Mouse (Mus musculus): ENCODE data around the gene Mettl6. TPM values are rescaled to one million over a fixed set of nuclear protein-coding genes. Genes with fewer than 3 reads are reported as not detected.
"Not testable (repeated sequence)": the region's sequence is repeated elsewhere in the genome, so short reads cannot be mapped to it uniquely, and the experiment has no call there.

The Mettl6 gene
- polyA plus RNA-seq, 1 experiment, result 2.9 TPM

GRCm38 (mm10) chr14:31456064-31456721 is 38.6 kb downstream of the Mettl6 start:
- Histone ChIP-seq H3K4me3 (replicated peaks) (peak overlapping the region; percentile 67), H3K27me3 (replicated peaks) (peaks cover 38% of the 10 kb centered on the region), H3K9me3 (peaks cover 3% of the 10 kb centered on the region; the same call in 1 of the 2 replicates), H3K4me1 (peaks cover 12% of the 10 kb centered on the region), H3K36me3 (replicated peaks; ENCODE audit: low read length) (no peaks in the 10 kb centered on the region)
- TF ChIP-seq FLI1 (IDR thresholded peaks at IDR 0.05; ENCODE audit: low read length), result no peak
- TF ChIP-seq GATA1 (IDR thresholded peaks at IDR 0.05; ENCODE audit: borderline replicate concordance, low read length), result no peak

- Histone ChIP-seq H3K4me3 (replicated peaks) (no peak overlapping the region), H3K27me3 (replicated peaks) (peaks cover 43% of the 10 kb centered on the region), H3K36me3 (replicated peaks; ENCODE audit: low read length) (no peaks in the 10 kb centered on the region), H3K9me3 (peaks cover 3% of the 10 kb centered on the region; the same call in 1 of the 2 replicates), H3K4me1 (peaks cover 12% of the 10 kb centered on the region)
- TF ChIP-seq GATA1 (IDR thresholded peaks at IDR 0.05; ENCODE audit: borderline replicate concordance, low read length) (no peak), FLI1 (IDR thresholded peaks at IDR 0.05; ENCODE audit: low read length) (no peak)
Measured at GRCm38 (mm10) chr14:31454849-31455566, 39.8 kb downstream of the Mettl6 start.

GRCm38 (mm10) chr14:31453946-31454345 is 40.9 kb downstream of the Mettl6 start:
- H3K9me3 ChIP-seq; H3K36me3 ChIP-seq (replicated peaks; ENCODE audit: low read length); H3K4me3 ChIP-seq (replicated peaks): not testable (repeated sequence)
- H3K27me3 ChIP-seq (replicated peaks), result peaks cover 42% of the 10 kb centered on the region
- H3K4me1 ChIP-seq, result peaks cover 12% of the 10 kb centered on the region

GRCm38 (mm10) chr14:31448994-31449393 is 45.8 kb downstream of the Mettl6 start:
- H3K27me3 ChIP-seq (replicated peaks), result peaks cover 43% of the 10 kb centered on the region
- TF ChIP-seq FLI1 (IDR thresholded peaks at IDR 0.05; ENCODE audit: low read length) (no peak), GATA1 (IDR thresholded peaks at IDR 0.05; ENCODE audit: borderline replicate concordance, low read length) (no peak)
- H3K4me1 ChIP-seq, result no peaks in the 10 kb centered on the region
- no peaks in the 10 kb centered on the region for H3K36me3 ChIP-seq (replicated peaks; ENCODE audit: low read length)
- no peak overlapping the region for H3K4me3 ChIP-seq (replicated peaks)
- H3K9me3 ChIP-seq, result no peaks in the 10 kb centered on the region

GRCm38 (mm10) chr14:31443616-31444015 is 51.2 kb downstream of the Mettl6 start:
- H3K27me3 ChIP-seq (replicated peaks), result peaks cover 49% of the 10 kb centered on the region
- H3K9me3 ChIP-seq, result peaks cover 6% of the 10 kb centered on the region
- TF ChIP-seq FLI1 (IDR thresholded peaks at IDR 0.05; ENCODE audit: low read length) (no peak), GATA1 (IDR thresholded peaks at IDR 0.05; ENCODE audit: borderline replicate concordance, low read length) (no peak)
- H3K4me1 ChIP-seq, result no peaks in the 10 kb centered on the region
- no peak overlapping the region for H3K4me3 ChIP-seq (replicated peaks)
- no peaks in the 10 kb centered on the region for H3K36me3 ChIP-seq (replicated peaks; ENCODE audit: low read length)

GRCm38 (mm10) chr14:31440725-31441124 is 54.1 kb downstream of the Mettl6 start:
- Histone ChIP-seq H3K4me1 (peaks cover 10% of the 10 kb centered on the region), H3K9me3 (peaks cover 6% of the 10 kb centered on the region), H3K36me3 (replicated peaks; ENCODE audit: low read length) (no peaks in the 10 kb centered on the region), H3K27me3 (replicated peaks) (peaks cover 66% of the 10 kb centered on the region), H3K4me3 (replicated peaks) (no peak overlapping the region)
- no peak for TF ChIP-seq GATA1 (IDR thresholded peaks at IDR 0.05; ENCODE audit: borderline replicate concordance, low read length)
- TF ChIP-seq FLI1 (IDR thresholded peaks at IDR 0.05; ENCODE audit: low read length), result no peak

- Histone ChIP-seq H3K4me3 (replicated peaks) (no peak overlapping the region), H3K36me3 (replicated peaks; ENCODE audit: low read length) (no peaks in the 10 kb centered on the region), H3K9me3 (peaks cover 6% of the 10 kb centered on the region), H3K4me1 (peaks cover 15% of the 10 kb centered on the region), H3K27me3 (replicated peaks) (peaks cover 66% of the 10 kb centered on the region)
- TF ChIP-seq FLI1 (IDR thresholded peaks at IDR 0.05; ENCODE audit: low read length), result no peak
- no peak for TF ChIP-seq GATA1 (IDR thresholded peaks at IDR 0.05; ENCODE audit: borderline replicate concordance, low read length)
Measured at GRCm38 (mm10) chr14:31440230-31440629, 54.6 kb downstream of the Mettl6 start.

GRCm38 (mm10) chr14:31439279-31439678 is 55.6 kb downstream of the Mettl6 start:
- peaks cover 70% of the 10 kb centered on the region for H3K27me3 ChIP-seq (replicated peaks)
- H3K4me3 ChIP-seq (replicated peaks), result no peak overlapping the region
- peaks cover 19% of the 10 kb centered on the region for H3K4me1 ChIP-seq
- TF ChIP-seq FLI1 (IDR thresholded peaks at IDR 0.05; ENCODE audit: low read length) (no peak), GATA1 (IDR thresholded peaks at IDR 0.05; ENCODE audit: borderline replicate concordance, low read length) (no peak)
- peaks cover 6% of the 10 kb centered on the region for H3K9me3 ChIP-seq
- H3K36me3 ChIP-seq (replicated peaks; ENCODE audit: low read length), result no peaks in the 10 kb centered on the region

- no peak for TF ChIP-seq GATA1 (IDR thresholded peaks at IDR 0.05; ENCODE audit: borderline replicate concordance, low read length)
- no peak for TF ChIP-seq FLI1 (IDR thresholded peaks at IDR 0.05; ENCODE audit: low read length)
- peaks cover 6% of the 10 kb centered on the region for H3K9me3 ChIP-seq
- peaks cover 74% of the 10 kb centered on the region for H3K27me3 ChIP-seq (replicated peaks)
- H3K4me1 ChIP-seq, result peaks cover 22% of the 10 kb centered on the region
- no peak overlapping the region for H3K4me3 ChIP-seq (replicated peaks)
- H3K36me3 ChIP-seq (replicated peaks; ENCODE audit: low read length), result no peaks in the 10 kb centered on the region
Measured at GRCm38 (mm10) chr14:31437826-31438529, 56.9 kb downstream of the Mettl6 start.
